Mouse (Mus musculus) frontal cortex, adult 2 months (tissue): ENCODE measurements around the gene Gm6121. TPM values are rescaled to one million over a fixed set of nuclear protein-coding genes. Genes with fewer than 3 reads are reported as not detected.
"Not testable (repeated sequence)": the region's sequence is repeated elsewhere in the genome, so short reads cannot be mapped to it uniquely, and the experiment has no call there.

Experiments used
- DNase-seq, 2 experiments: peaks; one replicate each; pipeline ENCODE4 v3.0.0; 2022; ENCODE audit warnings: low spot score in 1 of 2; ENCODE audit errors: extremely low spot score in 1 of 2
- polyA plus RNA-seq: library from polyadenylated mRNA; depleted of rRNA; stranded (reverse); fragments of >200 nt; gene quantifications from 2 replicates; pipeline ENCODE4 v1.2.3, GENCODE M21; 2012; rRNA removed

Gm6121 gene
- not detected in 2 replicates for polyA plus RNA-seq

DNA sequence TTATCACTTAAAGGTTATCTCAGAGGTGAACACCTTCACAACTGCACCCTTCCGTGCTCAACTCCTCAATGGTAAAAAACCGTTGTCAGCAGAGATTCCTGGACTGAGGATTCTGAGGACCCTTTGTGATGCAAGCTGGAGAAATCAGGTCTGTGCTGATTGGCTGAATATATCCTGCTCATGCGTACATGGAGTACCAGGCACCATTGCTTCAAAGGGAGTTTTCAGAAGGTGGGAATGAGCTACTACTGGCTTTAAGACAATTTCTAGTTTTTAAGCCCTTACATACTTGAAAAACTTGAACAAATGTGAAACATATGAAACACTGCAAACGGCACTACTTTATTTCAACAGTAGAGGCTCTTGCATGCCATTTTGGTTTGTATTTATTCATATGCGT is at the start of gene Gm6121:
Gm6121 (minus strand) TSS at position 101 of the 400 bp plus-strand sequence.
- not testable (repeated sequence) for DNase-seq

Other genes with a start within 250 kb of the Gm6121 start
- gene Gm14525, start 233.1 kb downstream of the Gm6121 start, polyA plus RNA-seq = not detected in 2 replicates